In the genomic region with DNA sequence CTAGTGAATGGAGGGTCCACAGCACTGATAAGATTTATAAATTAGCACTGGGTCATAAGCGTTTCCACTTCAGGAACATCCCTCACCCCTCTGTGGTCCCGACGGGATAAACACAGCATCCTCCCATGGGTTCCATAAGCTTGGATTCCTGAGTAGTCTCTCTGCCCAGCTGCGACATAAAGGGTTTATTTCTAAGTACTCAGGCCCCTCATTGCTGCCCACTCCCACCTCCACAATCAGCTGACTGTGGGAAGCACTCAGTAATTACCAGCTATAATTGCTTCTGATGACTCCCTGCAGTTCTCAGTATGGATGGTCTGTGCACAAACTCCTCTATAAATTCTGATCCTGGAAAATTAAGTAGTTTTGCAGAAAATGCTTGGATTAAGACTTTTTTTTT, we compare ENCODE assay signal across 14 mouse cellular contexts.
"Had no signal": no experiment of that assay in that cellular context is flagged by ENCODE, and none has a peak within 500 bp of the region (broad histone marks: within the 10 kb centered on the region; RNA-seq: fewer than 3 reads in every experiment).

No protein-coding gene starts in this region.

- H3K27ac ChIP-seq: limb, embryonic 10.5 days; liver, embryonic 15.5 days; midbrain, embryonic 15.5 days; stomach, embryonic 15.5 days had no signal

- H3K4me1 ChIP-seq: limb, embryonic 10.5 days; liver, embryonic 15.5 days; midbrain, embryonic 15.5 days; stomach, embryonic 15.5 days had no signal

- H3K4me3 ChIP-seq: limb, embryonic 10.5 days; liver, embryonic 15.5 days; midbrain, embryonic 15.5 days; stomach, embryonic 15.5 days had no signal

- DNase-seq: kidney, adult 8-10 months; kidney, postnatal 25 days; layer of hippocampus, adult 9-11 months; lung, embryonic 14.5 days; lung, postnatal 10 days; lung, postnatal 4 days; thymus, postnatal 36 days had no signal

- H3K27me3 ChIP-seq: liver, embryonic 15.5 days; midbrain, embryonic 15.5 days; stomach, embryonic 15.5 days had no signal

- H3K36me3 ChIP-seq: limb, embryonic 10.5 days; liver, embryonic 15.5 days; midbrain, embryonic 15.5 days; stomach, embryonic 15.5 days had no signal

- H3K9me3 ChIP-seq: limb, embryonic 10.5 days; liver, embryonic 15.5 days; midbrain, embryonic 15.5 days; stomach, embryonic 15.5 days had no signal

- H3K4me2 ChIP-seq: liver, embryonic 11.5 days; liver, embryonic 15.5 days; lung, embryonic 14.5 days; midbrain, embryonic 11.5 days; midbrain, embryonic 15.5 days; stomach, embryonic 15.5 days had no signal

- H3K9ac ChIP-seq: liver, embryonic 15.5 days; lung, embryonic 14.5 days; midbrain, embryonic 15.5 days; stomach, embryonic 15.5 days had no signal

- ATAC-seq: intestine, postnatal 0 days; midbrain, embryonic 15.5 days had no signal
